Mouse (Mus musculus) neural tube, embryonic 14.5 days (tissue): ENCODE results near the gene Slc16a1. TPM values are rescaled to one million over a fixed set of nuclear protein-coding genes. Genes with fewer than 3 reads are reported as not detected.

Experiments used
- ATAC-seq: fragments of 200-750 bp; cut with Nextera tagmentation; 2 replicates; pipeline ENCODE4 v1.8.0; 2017; ENCODE audit warnings: low read depth, mild to moderate bottlenecking, moderate TSS enrichment, moderate library complexity
- H3K27ac ChIP-seq: fragments of 300-500 bp; sonication (generic); 2 replicates; pipeline ENCODE4 v1.5.1; 2014; ENCODE audit warnings: low read depth, mild to moderate bottlenecking, control low read depth, low read length, moderate library complexity, mixed read lengths
- H3K27me3 ChIP-seq: fragments of 300-500 bp; sonication (generic); 2 replicates; pipeline ENCODE4 v1.6.1; 2014; ENCODE audit warnings: low read length; ENCODE audit not compliant: control insufficient read depth, insufficient read depth
- H3K36me3 ChIP-seq: fragments of 300-500 bp; sonication (generic); 2 replicates; pipeline ENCODE4 v1.6.1; 2014; ENCODE audit warnings: low read length, mixed read lengths; ENCODE audit not compliant: control insufficient read depth, insufficient read depth
- H3K4me1 ChIP-seq: fragments of 300-500 bp; sonication (generic); 2 replicates; pipeline ENCODE4 v1.6.1; 2014; ENCODE audit warnings: low read length; ENCODE audit not compliant: control insufficient read depth, insufficient read depth
- H3K4me2 ChIP-seq: fragments of 300-500 bp; sonication (generic); 2 replicates; pipeline ENCODE4 v1.6.1; 2014; ENCODE audit warnings: mild to moderate bottlenecking, low read depth, low read length, control low read depth
- H3K4me3 ChIP-seq: fragments of 300-500 bp; sonication (generic); 2 replicates; pipeline ENCODE4 v1.5.1; 2014; ENCODE audit warnings: low read depth, low read length, control low read depth, mixed read lengths
- H3K9ac ChIP-seq: fragments of 300-500 bp; sonication (generic); replicated peaks from 2 replicates; pipeline ENCODE4 v1.6.1; 2014; ENCODE audit warnings: low read depth, mild to moderate bottlenecking, control low read depth, low read length, mixed read lengths
- H3K9me3 ChIP-seq: fragments of 300-500 bp; sonication (generic); 2 replicates; pipeline ENCODE4 v1.6.1; 2016; ENCODE audit warnings: low read length; ENCODE audit not compliant: control insufficient read depth
- WGBS: fragments of 180-500 bp; shearing (Covaris S2); extraction: QIAGEN DNeasy Blood & Tissue Kit; methylation state at CpG from one replicate; pipeline ENCODE4 v1.1.7; 2014; 5-methylcytosine and 5-hydroxymethylcytosine counted together
- polyA plus RNA-seq: library from polyadenylated mRNA; unstranded; fragments of >200 nt; fragmentation: Nextera tagmentation; extraction: Ambion mirVana; gene quantifications from 2 replicates; pipeline ENCODE4 v1.2.1, GENCODE M21; 2014

Gene Slc16a1
- polyA plus RNA-seq, 1 experiment from 2014 or later: 7.6 TPM

DNA sequence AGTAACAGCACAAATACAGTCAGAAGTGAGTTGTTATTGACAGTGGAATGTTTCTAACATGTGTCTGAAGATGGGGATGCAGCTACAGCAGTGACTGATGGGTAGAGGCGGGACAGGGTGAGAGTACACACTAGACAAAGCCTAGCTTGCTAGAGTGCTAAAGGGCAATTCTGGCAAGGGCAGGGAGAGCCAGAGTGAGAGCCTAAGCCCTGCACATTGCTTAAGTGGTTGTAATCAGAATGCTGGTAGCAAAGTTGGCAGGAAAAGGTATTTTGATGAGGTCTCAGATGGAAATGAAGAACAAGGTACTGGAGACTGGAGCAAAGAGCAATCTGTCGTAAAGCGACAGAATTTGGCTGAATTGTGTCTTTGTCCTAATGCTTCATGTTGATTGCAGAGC lies 26.5 kb upstream of the Slc16a1 start:
- no peaks in the 10 kb centered on the region for H3K27me3 ChIP-seq
- 85% methylated on average over 3 of the region's 3 CpGs for WGBS
- no peak overlapping the region for H3K4me2 ChIP-seq
- no peak overlapping the region for H3K27ac ChIP-seq
- H3K9ac ChIP-seq: no peak overlapping the region
- H3K4me1 ChIP-seq: no peaks in the 10 kb centered on the region
- no peaks in the 10 kb centered on the region for H3K9me3 ChIP-seq
- H3K4me3 ChIP-seq: no peak overlapping the region
- no peak for ATAC-seq
- H3K36me3 ChIP-seq: no peaks in the 10 kb centered on the region

- Histone ChIP-seq H3K4me2 (no peak overlapping the region), H3K27me3 (no peaks in the 10 kb centered on the region), H3K9ac (no peak overlapping the region), H3K36me3 (no peaks in the 10 kb centered on the region), H3K27ac (no peak overlapping the region), H3K4me3 (no peak overlapping the region), H3K4me1 (no peaks in the 10 kb centered on the region), H3K9me3 (no peaks in the 10 kb centered on the region)
- 71% methylated on average over 5 of the region's 5 CpGs for WGBS
- ATAC-seq: no peak
These were observed 25.4 kb upstream of the Slc16a1 start for GRCm38 (mm10) chr3:104613102-104613501.

DNA sequence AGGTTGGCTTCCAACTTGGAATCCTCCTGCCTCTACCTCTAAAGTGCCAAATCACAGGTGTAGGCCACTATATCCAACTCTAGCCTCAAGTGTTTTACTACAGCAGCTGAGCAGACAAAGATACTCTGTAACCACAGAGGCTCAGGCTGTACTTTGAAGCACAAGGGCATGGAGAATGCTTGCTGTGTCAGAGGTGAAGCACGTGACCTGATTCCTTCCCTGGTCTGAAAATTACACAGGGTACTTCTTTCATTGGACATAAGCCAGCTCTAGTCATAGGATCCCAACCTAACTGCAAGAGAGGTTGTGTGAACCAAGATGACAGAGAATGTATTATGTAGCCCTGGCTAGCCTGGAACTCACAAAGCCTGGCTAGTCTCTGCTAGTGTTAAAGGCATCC lies 24.4 kb upstream of the Slc16a1 start:
- no peaks in the 10 kb centered on the region for H3K9me3 ChIP-seq
- no peaks in the 10 kb centered on the region for H3K27me3 ChIP-seq
- H3K27ac ChIP-seq: no peak overlapping the region
- H3K36me3 ChIP-seq: no peaks in the 10 kb centered on the region
- no peaks in the 10 kb centered on the region for H3K4me1 ChIP-seq
- no peak overlapping the region for H3K9ac ChIP-seq
- no peak overlapping the region for H3K4me3 ChIP-seq
- WGBS: 88% methylated on average over 1 of the region's 1 CpGs
- H3K4me2 ChIP-seq: no peak overlapping the region
- no peak for ATAC-seq

DNA sequence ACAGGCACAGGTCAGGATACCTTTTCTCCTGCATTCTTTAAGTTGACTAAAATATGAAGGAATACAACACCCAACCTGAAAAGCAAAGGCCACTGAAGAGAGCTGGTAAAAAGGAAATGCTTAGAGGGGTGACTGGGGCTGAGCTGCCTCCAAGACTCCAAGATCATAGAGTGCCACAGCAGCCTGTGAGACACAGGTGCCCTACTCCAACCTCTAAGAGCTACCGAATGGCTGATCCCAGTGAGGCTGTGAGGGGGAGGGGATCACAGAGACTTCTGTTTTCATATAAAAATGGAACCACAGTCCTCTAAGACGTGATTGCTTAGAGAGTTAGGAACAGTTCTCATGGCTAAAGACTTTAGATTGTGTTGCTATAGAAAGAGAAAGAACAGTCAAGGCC lies 23.3 kb upstream of the Slc16a1 start:
- 90% methylated on average over 2 of the region's 2 CpGs for WGBS
- no peak for ATAC-seq
- H3K9me3 ChIP-seq: no peaks in the 10 kb centered on the region
- H3K27me3 ChIP-seq: no peaks in the 10 kb centered on the region
- no peaks in the 10 kb centered on the region for H3K36me3 ChIP-seq
- H3K9ac ChIP-seq: no peak overlapping the region
- no peak overlapping the region for H3K4me2 ChIP-seq
- H3K27ac ChIP-seq: no peak overlapping the region
- H3K4me1 ChIP-seq: no peaks in the 10 kb centered on the region
- no peak overlapping the region for H3K4me3 ChIP-seq

GRCm38 (mm10) chr3:104616155-104616554 lies 22.3 kb upstream of the Slc16a1 start:
- H3K4me2 ChIP-seq: peak overlapping the region; percentile 20; the same call in 1 of the 2 replicates
- H3K27ac ChIP-seq: no peak overlapping the region
- H3K27me3 ChIP-seq: no peaks in the 10 kb centered on the region
- peak; percentile 81 for ATAC-seq
- no peaks in the 10 kb centered on the region for H3K36me3 ChIP-seq
- H3K9ac ChIP-seq: no peak overlapping the region
- H3K4me3 ChIP-seq: no peak overlapping the region
- H3K9me3 ChIP-seq: no peaks in the 10 kb centered on the region
- no peaks in the 10 kb centered on the region for H3K4me1 ChIP-seq
- WGBS: 29% methylated on average over 8 of the region's 8 CpGs

DNA sequence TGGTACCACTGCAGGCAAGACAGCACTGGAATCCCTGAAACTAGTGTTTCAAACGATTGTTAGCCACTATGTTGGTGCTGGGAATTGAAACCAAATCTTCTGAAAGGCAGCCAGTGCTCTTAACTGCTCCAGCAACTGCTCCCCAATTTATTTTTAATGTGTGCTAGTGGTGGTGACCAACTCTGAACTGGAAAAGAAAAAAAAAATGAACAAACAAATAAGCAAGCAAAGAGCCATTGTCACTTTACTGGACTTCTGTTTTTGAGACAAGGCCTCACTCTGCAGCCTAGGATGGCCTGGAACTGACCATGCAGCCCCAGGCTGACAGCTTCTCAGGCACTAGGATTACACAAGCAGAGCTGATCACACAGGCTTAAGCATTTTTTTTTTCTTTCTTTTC lies 16.6 kb upstream of the Slc16a1 start:
- Histone ChIP-seq H3K4me1 (no peaks in the 10 kb centered on the region), H3K27me3 (no peaks in the 10 kb centered on the region), H3K4me2 (no peak overlapping the region), H3K9me3 (no peaks in the 10 kb centered on the region), H3K36me3 (no peaks in the 10 kb centered on the region), H3K4me3 (no peak overlapping the region), H3K27ac (no peak overlapping the region), H3K9ac (no peak overlapping the region)
- WGBS: 54% methylated on average over 1 of the region's 1 CpGs
- ATAC-seq: no peak

DNA sequence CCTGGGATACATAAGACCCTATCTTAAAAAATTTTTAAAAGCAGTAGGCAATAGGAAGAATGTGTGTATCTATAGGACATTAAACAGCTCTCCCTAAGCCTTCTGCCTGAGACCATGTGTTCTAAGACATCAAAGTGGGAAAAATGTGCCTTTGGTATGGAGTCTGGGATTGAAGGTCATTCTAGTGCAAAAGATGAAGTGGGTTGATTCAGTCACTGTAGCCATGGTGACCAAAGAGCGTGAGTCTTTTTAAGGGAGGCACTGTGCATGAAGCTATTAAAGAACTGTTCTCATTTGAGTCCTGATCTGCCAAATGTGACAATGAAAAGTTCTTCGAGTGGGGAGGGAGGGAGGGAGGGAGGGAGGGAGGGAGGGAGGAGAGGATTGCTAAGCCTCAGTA lies 8.7 kb upstream of the Slc16a1 start:
- Histone ChIP-seq H3K27me3 (no peaks in the 10 kb centered on the region), H3K36me3 (no peaks in the 10 kb centered on the region; the same call in 1 of the 2 replicates), H3K27ac (no peak overlapping the region), H3K4me2 (no peak overlapping the region), H3K9me3 (no peaks in the 10 kb centered on the region), H3K4me1 (no peaks in the 10 kb centered on the region), H3K4me3 (no peak overlapping the region), H3K9ac (no peak overlapping the region)
- no peak for ATAC-seq
- WGBS: 14% methylated on average over 2 of the region's 2 CpGs

- Histone ChIP-seq H3K36me3 (no peaks in the 10 kb centered on the region; the same call in 1 of the 2 replicates), H3K9ac (no peak overlapping the region), H3K4me2 (no peak overlapping the region), H3K9me3 (no peaks in the 10 kb centered on the region), H3K4me1 (no peaks in the 10 kb centered on the region), H3K27ac (no peak overlapping the region), H3K4me3 (no peak overlapping the region), H3K27me3 (no peaks in the 10 kb centered on the region)
- 93% methylated on average over 2 of the region's 2 CpGs for WGBS
- no peak for ATAC-seq
These were observed 7.5 kb upstream of the Slc16a1 start for GRCm38 (mm10) chr3:104630941-104631340.

DNA sequence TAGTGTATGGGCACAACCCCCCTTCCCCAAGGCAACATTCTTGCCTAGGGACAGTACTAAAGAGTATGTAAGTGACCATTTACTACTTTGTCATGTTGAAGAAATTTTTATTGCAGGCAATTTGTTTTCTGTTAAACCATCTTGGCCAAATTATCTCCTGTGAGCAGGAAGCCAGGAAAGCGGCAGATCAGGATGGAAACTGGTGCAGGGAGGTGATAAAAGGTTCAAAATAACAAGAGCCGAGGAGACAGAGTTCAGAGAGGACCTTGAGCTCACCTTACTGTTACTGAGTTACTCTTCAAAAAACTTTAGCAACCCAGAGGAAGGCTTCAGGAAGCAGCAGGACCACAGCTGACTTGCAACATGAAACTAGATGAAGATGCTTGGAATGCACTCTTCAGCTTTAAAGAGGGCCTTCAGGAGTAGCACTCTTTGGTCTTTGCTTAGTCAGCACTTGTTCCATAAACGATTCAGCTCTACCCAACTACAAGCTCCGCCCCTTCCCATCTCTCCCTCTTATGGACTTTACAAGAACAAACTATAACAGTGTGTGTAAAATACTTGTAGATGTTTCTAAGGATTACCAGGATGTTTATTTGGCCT lies 5.8 kb upstream of the Slc16a1 start:
- H3K4me2 ChIP-seq: no peak overlapping the region
- no peak for ATAC-seq
- H3K9ac ChIP-seq: no peak overlapping the region
- H3K27ac ChIP-seq: no peak overlapping the region
- H3K4me1 ChIP-seq: no peaks in the 10 kb centered on the region
- no peak overlapping the region for H3K4me3 ChIP-seq
- H3K9me3 ChIP-seq: no peaks in the 10 kb centered on the region
- no peaks in the 10 kb centered on the region for H3K27me3 ChIP-seq
- no peaks in the 10 kb centered on the region; the same call in 1 of the 2 replicates for H3K36me3 ChIP-seq
- WGBS: 80% methylated on average over 4 of the region's 4 CpGs
